Comparison of ENCODE assay signal across 8 mouse cellular contexts in the genomic region with DNA sequence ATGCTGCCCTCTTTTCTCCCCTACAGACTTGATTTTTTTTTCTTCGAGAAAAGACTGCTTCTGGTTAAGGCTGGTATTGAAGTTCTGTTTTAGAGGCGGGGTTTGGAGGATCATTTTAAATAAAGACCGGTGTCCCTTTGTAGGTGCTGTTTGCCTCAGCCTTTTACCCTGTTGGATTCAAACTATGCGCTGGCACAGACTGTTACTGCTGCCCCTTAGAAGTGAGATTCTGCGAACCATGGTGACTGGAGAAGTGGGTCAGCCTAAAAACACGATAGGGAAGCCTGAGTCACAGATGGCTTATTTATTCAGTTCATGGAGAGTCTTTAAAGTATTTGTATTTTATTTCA. TPM values are rescaled to one million over a fixed set of nuclear protein-coding genes. Genes with fewer than 3 reads are reported as not detected.
DNase-seq lines count a peak whose midpoint lies in the region; ATAC-seq lines count a peak whose summit lies in the region.

No protein-coding gene starts in this region.

- H3K4me2 ChIP-seq in kidney, embryonic 15.5 days, result peak overlapping the region; percentile 88
- H3K4me2 ChIP-seq in forebrain, embryonic 14.5 days (ENCODE audit: low read length), result peak overlapping the region; percentile 57
- peak overlapping the region; percentile 57 for H3K4me2 ChIP-seq in limb, embryonic 11.5 days (ENCODE audit: low read depth, severe bottlenecking)
- peak overlapping the region; percentile 75 for H3K4me2 ChIP-seq in neural tube, embryonic 14.5 days (ENCODE audit: low read depth, low read length)

- H3K4me1 ChIP-seq in kidney, embryonic 15.5 days, result peaks cover 17% of the 10 kb centered on the region
- H3K4me1 ChIP-seq in forebrain, embryonic 14.5 days (ENCODE audit: control insufficient read depth, insufficient read depth, low read length), result peaks cover 6% of the 10 kb centered on the region; the same call in 1 of the 2 replicates
- peaks cover 4% of the 10 kb centered on the region; the same call in 1 of the 2 replicates for H3K4me1 ChIP-seq in limb, embryonic 11.5 days (ENCODE audit: control insufficient read depth, insufficient read depth, low read length)
- H3K4me1 ChIP-seq in neural tube, embryonic 14.5 days (ENCODE audit: control insufficient read depth, insufficient read depth, low read length), result peaks cover 11% of the 10 kb centered on the region

- H3K4me3 ChIP-seq in kidney, embryonic 15.5 days (replicated peaks), result peak overlapping the region; percentile 84
- peak overlapping the region; percentile 83 for H3K4me3 ChIP-seq in forebrain, embryonic 14.5 days (ENCODE audit: low read depth, low read length)
- peak overlapping the region; percentile 81 for H3K4me3 ChIP-seq in limb, embryonic 11.5 days (ENCODE audit: low read depth, low read length)
- peak overlapping the region; percentile 87 for H3K4me3 ChIP-seq in neural tube, embryonic 14.5 days (ENCODE audit: low read depth, low read length)

- H3K9ac ChIP-seq in kidney, embryonic 15.5 days, result peak overlapping the region; percentile 81
- H3K9ac ChIP-seq in forebrain, embryonic 14.5 days (ENCODE audit: low read length), result peak overlapping the region; percentile 84
- H3K9ac ChIP-seq in limb, embryonic 11.5 days (ENCODE audit: low read length), result peak overlapping the region; percentile 71
- peak overlapping the region; percentile 77 for H3K9ac ChIP-seq in neural tube, embryonic 14.5 days (replicated peaks; ENCODE audit: low read depth, low read length)

- 4% methylated on average over 6 of the region's 6 CpGs for WGBS in kidney, embryonic 15.5 days
- WGBS in forebrain, embryonic 14.5 days, result 1% methylated on average over 6 of the region's 6 CpGs
- 5% methylated on average over 6 of the region's 6 CpGs for WGBS in limb, embryonic 11.5 days
- 1% methylated on average over 6 of the region's 6 CpGs for WGBS in neural tube, embryonic 14.5 days

- ATAC-seq in kidney, embryonic 15.5 days (replicated peaks; ENCODE audit: low FRiP score), result no peak
- ATAC-seq in forebrain, embryonic 14.5 days, result no peak
- ATAC-seq in limb, embryonic 11.5 days (ENCODE audit: insufficient number of reproducible peaks, low FRiP score, low TSS enrichment, low read depth), result no peak
- ATAC-seq in neural tube, embryonic 14.5 days (ENCODE audit: low read depth), result no peak

- DNase-seq in kidney, adult 9 months, result no peak
- peak; percentile 20 for DNase-seq in adrenal gland, adult 8-10 months
- peak; percentile 50 for DNase-seq in forebrain, embryonic 14.5 days (ENCODE audit: low spot score)
- no peak for DNase-seq in limb, embryonic 11.5 days (ENCODE audit: low spot score)
- DNase-seq in embryo, embryonic 9.5 days (ENCODE audit: extremely low spot score), result no peak
- DNase-seq in urinary bladder, postnatal 10 days (ENCODE audit: low spot score), result no peak

- no peaks in the 10 kb centered on the region for H3K36me3 ChIP-seq in kidney, embryonic 15.5 days
- H3K36me3 ChIP-seq in forebrain, embryonic 14.5 days (ENCODE audit: control insufficient read depth, insufficient read depth, low read length), result no peaks in the 10 kb centered on the region
- no peaks in the 10 kb centered on the region for H3K36me3 ChIP-seq in limb, embryonic 11.5 days (ENCODE audit: control insufficient read depth, insufficient read depth, low read length)
- no peaks in the 10 kb centered on the region for H3K36me3 ChIP-seq in neural tube, embryonic 14.5 days (ENCODE audit: control insufficient read depth, insufficient read depth, low read length)

- no peaks in the 10 kb centered on the region for H3K9me3 ChIP-seq in kidney, embryonic 15.5 days (replicated peaks)
- H3K9me3 ChIP-seq in forebrain, embryonic 14.5 days (replicated peaks; ENCODE audit: control insufficient read depth, low read length), result no peaks in the 10 kb centered on the region
- no peaks in the 10 kb centered on the region for H3K9me3 ChIP-seq in limb, embryonic 11.5 days (ENCODE audit: control insufficient read depth, low read length)
- no peaks in the 10 kb centered on the region for H3K9me3 ChIP-seq in neural tube, embryonic 14.5 days (ENCODE audit: control insufficient read depth, low read length)

- peak overlapping the region; percentile 91; the same call in 1 of the 2 replicates for H3K27ac ChIP-seq in kidney, embryonic 15.5 days
- H3K27ac ChIP-seq in forebrain, embryonic 14.5 days (ENCODE audit: low read depth, low read length), result peak overlapping the region; percentile 91
- no peak overlapping the region for H3K27ac ChIP-seq in limb, embryonic 11.5 days (replicated peaks; ENCODE audit: low read depth, low read length)
- peak overlapping the region; percentile 92; the same call in 1 of the 2 replicates for H3K27ac ChIP-seq in neural tube, embryonic 14.5 days (ENCODE audit: low read depth, low read length)

- no peaks in the 10 kb centered on the region for H3K27me3 ChIP-seq in kidney, embryonic 15.5 days
- no peaks in the 10 kb centered on the region for H3K27me3 ChIP-seq in forebrain, embryonic 14.5 days (replicated peaks; ENCODE audit: control insufficient read depth, insufficient read depth, low read length)
- no peaks in the 10 kb centered on the region for H3K27me3 ChIP-seq in limb, embryonic 11.5 days (ENCODE audit: control insufficient read depth, insufficient read depth, low read length)
- no peaks in the 10 kb centered on the region for H3K27me3 ChIP-seq in neural tube, embryonic 14.5 days (ENCODE audit: control insufficient read depth, insufficient read depth, low read length)

RNA-seq across cellular contexts. Expression of gene Nmt2, which starts 1.1 kb away (rescaled TPM):
- 44.6 and 45.8 TPM in 2 replicates for polyA plus RNA-seq in kidney, embryonic 15.5 days (2015; fragmentation: Nextera tagmentation; extraction: Ambion mirVana)
- total RNA-seq in adrenal gland, adult 8-10 months (2022), result 10 to 100 TPM; 45.2 to 72.2 (median 59.7) TPM
- polyA plus RNA-seq in forebrain, embryonic 14.5 days (2014; fragmentation: Nextera tagmentation; extraction: Ambion mirVana), result 77.0 and 97.4 TPM in 2 replicates
- polyA plus RNA-seq in limb, embryonic 11.5 days (2014; fragmentation: Nextera tagmentation; extraction: Ambion mirVana), result 35.1 and 35.5 TPM in 2 replicates
- 99.2 and 114 TPM in 2 replicates for polyA plus RNA-seq in neural tube, embryonic 14.5 days (2014; fragmentation: Nextera tagmentation; extraction: Ambion mirVana)

RNA-seq across cellular contexts. Expression of gene Rpp38, which starts 47.3 kb away (rescaled TPM):
- polyA plus RNA-seq in kidney, embryonic 15.5 days (2015; fragmentation: Nextera tagmentation; extraction: Ambion mirVana), result 19.9 and 20.3 TPM in 2 replicates
- 10 to 100 TPM; 10.6 to 13.3 (median 11.8) TPM for total RNA-seq in adrenal gland, adult 8-10 months (2022)
- polyA plus RNA-seq in forebrain, embryonic 14.5 days (2014; fragmentation: Nextera tagmentation; extraction: Ambion mirVana), result 19.4 and 20.3 TPM in 2 replicates
- polyA plus RNA-seq in limb, embryonic 11.5 days (2014; fragmentation: Nextera tagmentation; extraction: Ambion mirVana), result 18.7 and 22.3 TPM in 2 replicates
- 13.9 and 16.3 TPM in 2 replicates for polyA plus RNA-seq in neural tube, embryonic 14.5 days (2014; fragmentation: Nextera tagmentation; extraction: Ambion mirVana)

RNA-seq across cellular contexts. Expression of gene Acbd7, which starts 50.8 kb away (rescaled TPM):
- 0.65 and 1.0 TPM in 2 replicates for polyA plus RNA-seq in kidney, embryonic 15.5 days (2015; fragmentation: Nextera tagmentation; extraction: Ambion mirVana)
- not detected for total RNA-seq in adrenal gland, adult 8-10 months (2022)
- 1.7 and 1.8 TPM in 2 replicates for polyA plus RNA-seq in forebrain, embryonic 14.5 days (2014; fragmentation: Nextera tagmentation; extraction: Ambion mirVana)
- not detected in 2 replicates for polyA plus RNA-seq in limb, embryonic 11.5 days (2014; fragmentation: Nextera tagmentation; extraction: Ambion mirVana)
- polyA plus RNA-seq in neural tube, embryonic 14.5 days (2014; fragmentation: Nextera tagmentation; extraction: Ambion mirVana), result 2.3 and 5.4 TPM in 2 replicates

Comparison
In these comparisons a context has a peak if more than half of its experiments do, and no peak if none do; other contexts are left out.
1. DNase-seq: peak in adrenal gland, adult 8-10 months (single experiment) and forebrain, embryonic 14.5 days (single experiment); none in kidney, adult 9 months (single experiment), limb, embryonic 11.5 days (single experiment), embryo, embryonic 9.5 days (single experiment) and urinary bladder, postnatal 10 days (single experiment).
2. Peak in every context shown above with its lines, with median percentiles within 50 percentile points of each other: H3K4me2 ChIP-seq, H3K4me3 ChIP-seq and H3K9ac ChIP-seq.